Mouse (Mus musculus) limb, embryonic 11.5 days (tissue): Measurements from ENCODE around the gene Phospho1. TPM values are rescaled to one million over a fixed set of nuclear protein-coding genes. Genes with fewer than 3 reads are reported as not detected.

Source experiments
- ATAC-seq: fragments of 200-750 bp; cut with Nextera tagmentation; 2 replicates; pipeline ENCODE4 v1.8.0; 2017; ENCODE audit warnings: low read depth; ENCODE audit not compliant: insufficient number of reproducible peaks, low FRiP score, low TSS enrichment
- DNase-seq: peaks from one replicate; pipeline ENCODE4 v3.0.0-alpha.2; 2015; ENCODE audit warnings: low spot score
- H3K27ac ChIP-seq: fragments of 300-500 bp; sonication (generic); replicated peaks from 2 replicates; pipeline ENCODE4 v1.5.1; 2014; ENCODE audit warnings: low read depth, mild to moderate bottlenecking, low read length
- H3K27me3 ChIP-seq: fragments of 300-500 bp; sonication (generic); 2 replicates; pipeline ENCODE4 v1.6.1; 2014; ENCODE audit warnings: mild to moderate bottlenecking, low read length, mixed read lengths; ENCODE audit not compliant: control insufficient read depth, insufficient read depth
- H3K36me3 ChIP-seq: fragments of 300-500 bp; sonication (generic); 2 replicates; pipeline ENCODE4 v1.6.1; 2014; ENCODE audit warnings: mild to moderate bottlenecking, low read length, moderate library complexity, mixed read lengths; ENCODE audit not compliant: control insufficient read depth, insufficient read depth
- H3K4me1 ChIP-seq: fragments of 300-500 bp; sonication (generic); 2 replicates; pipeline ENCODE4 v1.6.1; 2014; ENCODE audit warnings: low read length, mixed read lengths; ENCODE audit not compliant: control insufficient read depth, insufficient read depth
- H3K4me2 ChIP-seq: fragments of 300-500 bp; sonication (generic); 2 replicates; pipeline ENCODE4 v1.6.1; 2014; ENCODE audit warnings: low read depth, mild to moderate bottlenecking, moderate library complexity; ENCODE audit not compliant: severe bottlenecking
- H3K4me3 ChIP-seq: fragments of 300-500 bp; sonication (generic); 2 replicates; pipeline ENCODE4 v1.5.1; 2014; ENCODE audit warnings: low read depth, low read length
- H3K9ac ChIP-seq: fragments of 300-500 bp; sonication (generic); 2 replicates; pipeline ENCODE4 v1.6.1; 2014; ENCODE audit warnings: mild to moderate bottlenecking, low read length
- H3K9me3 ChIP-seq: fragments of 300-500 bp; sonication (generic); 2 replicates; pipeline ENCODE4 v1.6.1; 2016; ENCODE audit warnings: low read length; ENCODE audit not compliant: control insufficient read depth
- whole genome bisulfite sequencing: fragments of 180-500 bp; shearing (Covaris S2); extraction: QIAGEN DNeasy Blood & Tissue Kit; methylation state at CpG from one replicate; pipeline ENCODE4 v1.1.7; 2014; 5-methylcytosine and 5-hydroxymethylcytosine counted together
- polyA plus RNA-seq: library from polyadenylated mRNA; unstranded; fragments of >200 nt; fragmentation: Nextera tagmentation; extraction: Ambion mirVana; gene quantifications from 2 replicates; pipeline ENCODE4 v1.2.1, GENCODE M21; 2014

Gene Phospho1
- polyA plus RNA-seq, 1 experiment from 2014 or later, result 0.60 TPM

DNA sequence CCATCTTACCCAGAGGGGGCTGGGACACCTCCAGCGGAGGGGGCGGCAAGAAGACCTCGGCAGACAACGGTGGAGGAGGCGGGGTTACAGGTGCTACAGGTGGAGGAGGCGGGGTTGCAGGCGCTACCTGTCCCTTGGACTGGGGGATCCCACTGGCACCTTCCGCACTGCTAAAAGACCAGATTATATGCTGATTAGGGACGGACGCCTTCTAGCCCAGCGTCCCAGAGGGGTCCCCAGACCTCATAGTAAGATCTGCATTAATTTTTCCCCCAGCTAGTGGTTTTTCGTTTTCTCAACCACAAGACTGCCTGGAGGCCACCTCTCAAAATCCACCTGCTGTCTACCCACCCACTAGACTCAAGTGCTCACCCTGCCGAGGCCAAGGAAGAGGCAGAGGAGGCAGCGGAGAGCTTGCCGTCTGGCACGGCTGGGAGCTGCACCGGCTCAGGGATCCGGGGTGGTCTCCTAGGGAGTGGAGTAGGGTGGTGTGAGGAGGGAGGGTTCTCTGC lies 9.4 kb downstream of the Phospho1 start:
- DNase-seq (peak; percentile 34), ATAC-seq (no peak)
- H3K4me2 ChIP-seq, result no peak overlapping the region
- H3K27me3 ChIP-seq, result peaks cover 74% of the 10 kb centered on the region
- H3K9ac ChIP-seq, result no peak overlapping the region
- no peak overlapping the region for H3K27ac ChIP-seq
- H3K4me3 ChIP-seq, result no peak overlapping the region
- no peaks in the 10 kb centered on the region for H3K9me3 ChIP-seq
- no peaks in the 10 kb centered on the region for H3K36me3 ChIP-seq
- WGBS, result 5% methylated on average over 18 of the region's 18 CpGs
- peaks cover 12% of the 10 kb centered on the region for H3K4me1 ChIP-seq

DNA sequence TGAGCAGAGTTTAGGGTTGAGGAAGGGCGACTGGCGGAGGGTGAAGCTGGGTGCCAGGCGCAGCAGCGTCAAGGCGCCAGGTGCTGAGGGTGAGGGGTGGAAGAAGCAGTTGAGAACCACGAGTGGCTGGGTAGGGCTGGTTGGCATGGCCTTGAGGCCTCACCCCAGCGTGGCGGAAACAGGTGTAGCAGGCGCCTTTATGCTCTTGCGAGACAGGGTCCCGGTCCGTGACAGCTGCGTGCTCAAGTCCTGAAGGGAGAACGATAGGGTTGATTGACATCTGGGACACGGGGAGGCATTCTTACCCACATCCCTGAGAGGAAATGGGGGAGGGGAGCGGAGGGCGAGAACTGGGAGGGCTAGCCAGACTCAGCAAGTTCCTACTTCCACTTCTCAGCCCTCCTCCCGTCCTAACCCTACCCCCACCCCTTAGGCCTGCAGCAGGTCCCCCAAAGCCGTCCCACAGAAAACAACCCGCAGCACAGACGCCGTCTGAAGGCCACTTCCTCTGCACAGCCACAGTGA lies 9.9 kb downstream of the Phospho1 start:
- Histone ChIP-seq H3K36me3 (no peaks in the 10 kb centered on the region), H3K9me3 (no peaks in the 10 kb centered on the region), H3K27ac (no peak overlapping the region), H3K9ac (no peak overlapping the region), H3K27me3 (peaks cover 69% of the 10 kb centered on the region), H3K4me3 (no peak overlapping the region), H3K4me1 (peaks cover 12% of the 10 kb centered on the region), H3K4me2 (no peak overlapping the region)
- DNase-seq, result peak; percentile 51
- no peak; the same call in 1 of the 2 replicates for ATAC-seq
- WGBS, result 4% methylated on average over 22 of the region's 22 CpGs

- Histone ChIP-seq H3K27me3 (peaks cover 61% of the 10 kb centered on the region), H3K4me3 (no peak overlapping the region), H3K4me2 (no peak overlapping the region), H3K9ac (no peak overlapping the region), H3K36me3 (no peaks in the 10 kb centered on the region), H3K9me3 (no peaks in the 10 kb centered on the region), H3K27ac (no peak overlapping the region), H3K4me1 (peaks cover 12% of the 10 kb centered on the region)
- WGBS, result 22% methylated on average over 15 of the region's 15 CpGs
- ATAC-seq, result no peak
- no peak for DNase-seq
Measured at GRCm38 (mm10) chr11:95834742-95835710, 10.7 kb downstream of the Phospho1 start.

GRCm38 (mm10) chr11:95835832-95836231 lies 11.5 kb downstream of the Phospho1 start:
- 39% methylated on average over 6 of the region's 6 CpGs for WGBS
- Histone ChIP-seq H3K27ac (no peak overlapping the region), H3K9ac (no peak overlapping the region), H3K27me3 (peaks cover 53% of the 10 kb centered on the region), H3K4me1 (peaks cover 11% of the 10 kb centered on the region), H3K4me2 (no peak overlapping the region), H3K36me3 (no peaks in the 10 kb centered on the region), H3K9me3 (no peaks in the 10 kb centered on the region), H3K4me3 (no peak overlapping the region)
- ATAC-seq (no peak), DNase-seq (no peak)

DNA sequence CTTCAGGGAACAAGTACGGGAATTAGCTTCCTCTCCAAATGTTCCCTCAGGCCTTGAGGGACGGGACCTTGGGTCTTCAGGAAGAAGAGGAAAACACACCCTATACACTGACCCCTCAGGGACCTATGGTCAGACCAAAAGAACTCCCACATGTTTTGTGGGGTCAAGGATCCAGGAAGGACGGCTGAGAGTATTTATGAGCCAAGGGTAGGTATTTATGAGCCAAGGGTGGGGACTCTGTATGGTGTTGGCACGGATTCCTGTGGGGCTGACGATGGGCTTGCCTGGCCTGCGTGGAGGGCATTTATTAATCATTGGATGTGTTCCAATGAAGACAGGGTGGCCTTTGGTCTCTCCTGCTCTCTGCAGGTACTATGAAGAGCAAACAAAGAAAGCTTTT lies 12.1 kb downstream of the Phospho1 start:
- peaks cover 47% of the 10 kb centered on the region for H3K27me3 ChIP-seq
- H3K4me3 ChIP-seq, result no peak overlapping the region
- DNase-seq (no peak), ATAC-seq (no peak)
- H3K9me3 ChIP-seq, result no peaks in the 10 kb centered on the region
- no peaks in the 10 kb centered on the region for H3K36me3 ChIP-seq
- WGBS, result 58% methylated on average over 6 of the region's 6 CpGs
- H3K4me1 ChIP-seq, result peaks cover 8% of the 10 kb centered on the region
- no peak overlapping the region for H3K27ac ChIP-seq
- no peak overlapping the region for H3K9ac ChIP-seq
- no peak overlapping the region for H3K4me2 ChIP-seq

GRCm38 (mm10) chr11:95837059-95837458 lies 12.8 kb downstream of the Phospho1 start, which contains the start of gene Gngt2:
Gene Gngt2, plus strand, starts transcription at chr11:95837216.
- H3K9ac ChIP-seq, result no peak within 1 kb of the TSS
- H3K9me3 ChIP-seq, result no peaks in the 10 kb centered on the region
- 87% methylated on average over 10 of the region's 10 CpGs for WGBS
- H3K4me2 ChIP-seq, result no peak within 1 kb of the TSS
- H3K36me3 ChIP-seq, result no peaks in the 10 kb centered on the region
- DNase-seq (no peak), ATAC-seq (no peak)
- no peak within 1 kb of the TSS for H3K27ac ChIP-seq
- H3K27me3 ChIP-seq, result peaks cover 43% of the 10 kb centered on the region
- H3K4me1 ChIP-seq, result peaks cover 12% of the 10 kb centered on the region
- no peak within 1 kb of the TSS for H3K4me3 ChIP-seq

DNA sequence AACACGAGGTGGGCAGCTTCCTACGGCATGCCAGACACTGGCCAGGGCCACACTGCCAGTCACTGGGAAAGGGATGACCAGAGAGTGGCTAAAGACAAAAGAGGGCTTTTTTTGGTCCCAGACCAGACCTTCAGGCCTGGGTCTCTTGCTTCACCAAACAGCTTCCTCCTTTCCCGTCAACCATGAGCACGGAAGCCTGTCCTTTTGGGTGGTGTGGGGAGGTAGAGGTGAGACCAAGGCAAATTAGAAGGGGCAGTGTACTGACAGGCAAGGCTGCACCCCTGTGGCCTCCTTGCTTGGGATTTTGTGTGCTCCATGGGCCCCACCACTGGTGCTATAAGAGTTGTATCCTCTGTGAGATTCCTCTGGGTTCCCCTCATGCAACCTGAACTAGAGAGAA lies 14.3 kb downstream of the Phospho1 start:
- Histone ChIP-seq H3K27ac (no peak overlapping the region), H3K27me3 (peaks cover 27% of the 10 kb centered on the region), H3K4me3 (no peak overlapping the region), H3K36me3 (no peaks in the 10 kb centered on the region), H3K9ac (no peak overlapping the region), H3K9me3 (no peaks in the 10 kb centered on the region), H3K4me2 (no peak overlapping the region), H3K4me1 (peaks cover 14% of the 10 kb centered on the region)
- 74% methylated on average over 4 of the region's 4 CpGs for WGBS
- DNase-seq, result no peak
- no peak for ATAC-seq

DNA sequence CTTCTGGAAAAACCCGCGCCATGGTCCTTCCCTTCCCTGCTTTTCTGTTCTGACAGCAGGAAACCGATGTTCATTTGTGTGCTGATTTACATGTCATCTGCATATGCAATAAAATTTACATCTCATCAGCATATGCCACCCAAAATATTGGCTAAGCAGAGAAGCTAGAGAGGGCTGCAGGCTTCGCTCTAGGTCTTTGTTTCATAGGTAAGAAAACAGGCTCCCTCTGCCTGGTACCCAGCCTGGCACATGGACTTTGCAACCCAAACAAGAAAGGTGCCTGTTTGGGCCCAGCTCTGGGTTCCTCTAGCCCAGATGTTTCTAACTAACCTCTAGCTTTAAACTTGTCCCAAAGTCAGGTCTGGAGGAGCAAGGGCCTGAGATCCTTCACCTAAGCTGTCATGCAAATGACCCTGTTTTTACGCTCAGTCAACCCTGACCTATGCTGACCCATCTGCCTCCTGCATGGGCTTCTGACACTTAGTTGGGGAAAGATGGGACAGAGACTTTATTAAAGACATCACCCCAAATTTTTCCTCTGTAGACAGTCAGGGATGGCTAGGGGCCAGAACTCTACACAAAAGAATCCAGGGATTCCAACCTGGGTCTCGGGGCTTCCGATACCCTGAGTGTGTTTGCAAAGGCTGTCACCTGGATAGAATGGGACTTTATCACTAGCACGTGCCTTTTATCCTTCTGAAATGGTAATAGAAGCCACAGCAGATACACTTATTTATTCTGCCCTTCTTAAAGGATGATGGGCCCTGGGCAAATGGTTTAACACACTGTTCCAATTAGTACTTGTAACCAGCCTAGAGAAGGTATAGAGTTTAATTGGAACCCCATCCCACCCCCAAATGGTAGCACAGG lies 14.9 kb downstream of the Phospho1 start:
- H3K9me3 ChIP-seq, result no peaks in the 10 kb centered on the region
- ATAC-seq (no peak), DNase-seq (no peak)
- WGBS, result 70% methylated on average over 8 of the region's 8 CpGs
- H3K27ac ChIP-seq, result no peak overlapping the region
- peaks cover 9% of the 10 kb centered on the region for H3K4me1 ChIP-seq
- no peak overlapping the region for H3K9ac ChIP-seq
- no peaks in the 10 kb centered on the region for H3K36me3 ChIP-seq
- no peak overlapping the region for H3K4me3 ChIP-seq
- H3K27me3 ChIP-seq, result peaks cover 21% of the 10 kb centered on the region
- no peak overlapping the region for H3K4me2 ChIP-seq
